Mouse (Mus musculus) ES-Bruce4 (cell line): ENCODE measurements around the gene 4921530L21Rik. TPM values are rescaled to one million over a fixed set of nuclear protein-coding genes. Genes with fewer than 3 reads are reported as not detected.

Source experiments
- H3K27ac ChIP-seq: 2 replicates; pipeline ENCODE4 v1.5.1; 2012; ENCODE audit warnings: low read length, inconsistent platforms; ENCODE audit not compliant: insufficient read depth
- H3K27me3 ChIP-seq: 2 replicates; pipeline ENCODE4 v1.6.1; 2012; ENCODE audit warnings: mild to moderate bottlenecking, low read length, inconsistent platforms; ENCODE audit not compliant: control insufficient read depth, poor library complexity, insufficient read depth, severe bottlenecking
- H3K36me3 ChIP-seq: 2 replicates; pipeline ENCODE4 v1.6.1; 2012; ENCODE audit warnings: inconsistent platforms, mild to moderate bottlenecking, low read length, moderate library complexity; ENCODE audit not compliant: control insufficient read depth, poor library complexity, insufficient read depth, severe bottlenecking
- H3K4me1 ChIP-seq: one replicate; pipeline ENCODE4 v1.8.1; 2011; ENCODE audit warnings: low read length; ENCODE audit not compliant: control insufficient read depth, insufficient read depth
- H3K4me3 ChIP-seq: 2 replicates; pipeline ENCODE4 v1.5.1; 2011; ENCODE audit warnings: low read depth, mild to moderate bottlenecking, low read length
- H3K9ac ChIP-seq: 2 replicates; pipeline ENCODE4 v1.6.1; 2012; ENCODE audit warnings: low read depth, mild to moderate bottlenecking, inconsistent platforms; ENCODE audit not compliant: poor library complexity, severe bottlenecking
- H3K9me3 ChIP-seq: replicated peaks from 2 replicates; pipeline ENCODE4 v1.6.1; 2012; ENCODE audit warnings: mild to moderate bottlenecking, low read length, inconsistent platforms; ENCODE audit not compliant: control insufficient read depth, poor library complexity, insufficient read depth, severe bottlenecking
- CTCF ChIP-seq: IDR thresholded peaks from one replicate; pipeline ENCODE4 v1.8.1; 2011; ENCODE audit warnings: low read depth, low read length
- EP300 ChIP-seq: IDR thresholded peaks from 2 replicates; pipeline ENCODE4 v1.6.1; 2011; ENCODE audit warnings: low read depth, low read length; ENCODE audit not compliant: insufficient read depth
- POLR2A ChIP-seq: IDR thresholded peaks from one replicate; pipeline ENCODE4 v1.8.1; 2011; ENCODE audit warnings: low read length; ENCODE audit not compliant: insufficient read depth
- polyA plus RNA-seq: library from polyadenylated mRNA; stranded (reverse); fragments of >200 nt; gene quantifications from 2 replicates; pipeline ENCODE4 v1.2.4, GENCODE M21; 2011; ENCODE audit warnings: low read depth; ENCODE audit not compliant: missing spikeins, insufficient read depth, insufficient read length

Gene 4921530L21Rik
- polyA plus RNA-seq, 1 experiment = not detected

DNA sequence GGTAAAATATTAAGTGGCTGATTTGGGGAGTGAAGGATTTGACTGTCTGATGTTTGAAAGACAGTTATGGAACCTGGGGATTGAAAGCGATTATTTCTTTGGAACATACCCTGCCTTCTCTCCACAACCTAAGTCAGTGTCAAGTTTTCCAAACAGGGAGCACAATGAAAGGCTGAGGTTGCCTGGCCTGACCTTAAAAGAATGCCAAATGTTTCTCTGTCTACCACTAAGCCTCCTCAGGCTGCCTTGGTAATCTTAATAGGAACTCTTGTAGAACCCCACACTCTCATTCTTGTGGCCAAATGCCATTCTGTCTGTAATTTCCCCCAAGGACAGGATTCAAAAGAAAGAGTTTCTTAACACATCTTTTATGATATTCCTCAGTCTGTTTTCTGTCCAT, 3.5 kb upstream of the 4921530L21Rik start:
- no peaks in the 10 kb centered on the region for H3K9me3 ChIP-seq
- no peaks in the 10 kb centered on the region for H3K27me3 ChIP-seq
- no peaks in the 10 kb centered on the region for H3K36me3 ChIP-seq
- no peak overlapping the region for H3K4me3 ChIP-seq
- H3K27ac ChIP-seq = no peak overlapping the region
- TF ChIP-seq EP300 (no peak), POLR2A (no peak), CTCF (no peak)
- H3K9ac ChIP-seq = no peak overlapping the region
- no peaks in the 10 kb centered on the region for H3K4me1 ChIP-seq

GRCm38 (mm10) chr14:95899458-95899857, 18.4 kb downstream of the 4921530L21Rik start:
- no peaks in the 10 kb centered on the region for H3K9me3 ChIP-seq
- H3K27ac ChIP-seq = no peak overlapping the region
- H3K4me3 ChIP-seq = no peak overlapping the region
- H3K27me3 ChIP-seq = no peaks in the 10 kb centered on the region
- H3K36me3 ChIP-seq = no peaks in the 10 kb centered on the region
- no peak overlapping the region for H3K9ac ChIP-seq
- H3K4me1 ChIP-seq = no peaks in the 10 kb centered on the region
- no peak for TF ChIP-seq CTCF
- no peak for TF ChIP-seq POLR2A
- no peak for TF ChIP-seq EP300

GRCm38 (mm10) chr14:95904591-95905095, 23.6 kb downstream of the 4921530L21Rik start:
- H3K27ac ChIP-seq = no peak overlapping the region
- H3K36me3 ChIP-seq = no peaks in the 10 kb centered on the region
- no peaks in the 10 kb centered on the region for H3K9me3 ChIP-seq
- no peaks in the 10 kb centered on the region for H3K4me1 ChIP-seq
- H3K9ac ChIP-seq = no peak overlapping the region
- no peak for TF ChIP-seq CTCF
- no peak for TF ChIP-seq EP300
- no peak for TF ChIP-seq POLR2A
- no peak overlapping the region for H3K4me3 ChIP-seq
- no peaks in the 10 kb centered on the region for H3K27me3 ChIP-seq

DNA sequence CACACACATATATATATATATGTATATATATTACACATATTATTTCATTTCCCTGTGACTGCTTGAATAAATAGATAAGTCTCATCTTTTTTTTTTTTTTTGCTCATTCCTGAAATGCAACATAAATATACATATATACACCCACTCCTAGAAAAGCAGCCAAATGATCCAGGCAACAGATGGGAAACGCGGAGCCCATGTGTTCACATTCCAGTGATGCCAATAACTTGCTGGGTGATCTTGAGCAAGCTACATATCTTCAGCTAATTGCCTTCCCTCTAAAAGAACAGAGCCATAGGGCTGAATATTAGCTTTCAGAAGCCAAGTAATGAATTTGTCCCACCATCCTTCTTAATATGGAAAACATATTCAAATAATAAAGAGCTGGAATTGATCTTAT, 32.2 kb downstream of the 4921530L21Rik start:
- H3K9ac ChIP-seq = no peak overlapping the region
- H3K4me3 ChIP-seq = no peak overlapping the region
- no peaks in the 10 kb centered on the region for H3K36me3 ChIP-seq
- H3K4me1 ChIP-seq = no peaks in the 10 kb centered on the region
- H3K27ac ChIP-seq = no peak overlapping the region
- no peaks in the 10 kb centered on the region for H3K27me3 ChIP-seq
- H3K9me3 ChIP-seq = no peaks in the 10 kb centered on the region
- TF ChIP-seq EP300 (no peak), CTCF (no peak), POLR2A (no peak)

DNA sequence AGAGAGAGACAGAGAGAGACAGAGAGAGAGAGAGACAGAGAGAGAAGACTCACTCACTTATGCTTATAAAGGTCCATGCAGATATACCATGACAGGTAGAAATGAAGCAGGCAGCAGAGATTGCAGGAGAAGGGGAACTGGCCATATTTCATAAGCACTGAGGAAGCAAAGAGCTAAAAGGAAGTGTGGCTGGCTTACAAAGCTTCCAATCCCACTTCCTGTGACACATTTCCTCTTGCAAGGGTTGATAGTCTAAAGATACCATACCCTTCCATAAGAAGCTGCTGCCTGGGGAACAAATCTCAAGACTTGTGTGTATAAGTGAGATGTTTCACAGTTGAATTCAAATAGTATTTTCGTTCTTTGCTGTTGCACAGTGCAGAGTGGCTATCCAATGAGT, 45.7 kb downstream of the 4921530L21Rik start:
- Histone ChIP-seq H3K27me3 (no peaks in the 10 kb centered on the region), H3K9ac (no peak overlapping the region), H3K4me1 (no peaks in the 10 kb centered on the region), H3K27ac (no peak overlapping the region), H3K4me3 (no peak overlapping the region), H3K9me3 (no peaks in the 10 kb centered on the region), H3K36me3 (no peaks in the 10 kb centered on the region)
- no peak for TF ChIP-seq EP300
- TF ChIP-seq CTCF = no peak
- no peak for TF ChIP-seq POLR2A

DNA sequence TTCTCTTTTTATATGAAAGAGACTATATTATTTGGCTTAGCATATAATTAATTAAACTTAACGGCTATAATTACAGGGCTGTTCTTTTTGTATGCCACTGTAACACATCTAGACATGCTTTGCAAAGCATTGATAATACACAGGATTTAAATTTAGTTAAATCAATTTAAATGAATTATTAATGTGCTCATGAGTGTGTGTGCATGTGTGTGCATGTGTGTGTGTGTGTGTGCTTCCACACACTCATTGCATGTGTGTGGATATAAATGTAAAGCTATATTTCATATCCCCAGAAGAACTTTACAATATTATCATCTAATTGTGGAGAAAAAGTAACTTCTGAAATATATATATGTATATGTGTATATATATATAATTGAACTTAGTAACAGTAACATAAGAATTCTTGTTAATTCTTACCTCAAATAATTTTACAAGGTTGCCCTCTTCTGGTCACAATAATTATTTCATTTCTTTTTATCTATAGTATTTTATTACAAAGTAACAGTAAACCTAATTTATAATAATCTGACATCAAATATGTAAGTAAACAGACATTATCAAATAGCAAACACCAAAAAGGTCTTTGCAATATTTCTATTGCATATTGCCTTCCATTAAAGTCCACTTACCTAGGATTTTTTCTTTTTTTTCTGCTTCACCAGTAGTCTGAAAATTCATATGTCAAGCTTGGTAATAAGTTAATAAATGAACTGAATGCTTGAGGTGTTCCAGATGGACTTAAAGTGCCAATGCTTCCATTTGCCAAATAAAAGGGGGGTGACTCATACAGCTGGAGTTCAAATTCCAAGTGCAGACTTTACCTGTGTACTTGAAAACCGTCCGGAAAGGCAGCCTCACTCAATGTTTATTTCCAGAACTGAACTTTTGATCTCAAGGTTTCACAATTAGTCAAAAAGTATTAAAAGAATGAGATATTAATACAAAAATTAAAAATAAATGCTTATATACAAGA, 47.0 kb downstream of the 4921530L21Rik start:
- H3K4me3 ChIP-seq = no peak overlapping the region
- H3K9ac ChIP-seq = no peak overlapping the region
- no peaks in the 10 kb centered on the region for H3K27me3 ChIP-seq
- TF ChIP-seq POLR2A = no peak
- no peak for TF ChIP-seq CTCF
- no peak for TF ChIP-seq EP300
- no peaks in the 10 kb centered on the region for H3K4me1 ChIP-seq
- no peak overlapping the region for H3K27ac ChIP-seq
- H3K36me3 ChIP-seq = no peaks in the 10 kb centered on the region
- no peaks in the 10 kb centered on the region for H3K9me3 ChIP-seq
